Mouse (Mus musculus): ENCODE measurements around the gene Rarb.
"Not testable (repeated sequence)": the region's sequence is repeated elsewhere in the genome, so short reads cannot be mapped to it uniquely, and the experiment has no call there.

The Rarb gene

DNA sequence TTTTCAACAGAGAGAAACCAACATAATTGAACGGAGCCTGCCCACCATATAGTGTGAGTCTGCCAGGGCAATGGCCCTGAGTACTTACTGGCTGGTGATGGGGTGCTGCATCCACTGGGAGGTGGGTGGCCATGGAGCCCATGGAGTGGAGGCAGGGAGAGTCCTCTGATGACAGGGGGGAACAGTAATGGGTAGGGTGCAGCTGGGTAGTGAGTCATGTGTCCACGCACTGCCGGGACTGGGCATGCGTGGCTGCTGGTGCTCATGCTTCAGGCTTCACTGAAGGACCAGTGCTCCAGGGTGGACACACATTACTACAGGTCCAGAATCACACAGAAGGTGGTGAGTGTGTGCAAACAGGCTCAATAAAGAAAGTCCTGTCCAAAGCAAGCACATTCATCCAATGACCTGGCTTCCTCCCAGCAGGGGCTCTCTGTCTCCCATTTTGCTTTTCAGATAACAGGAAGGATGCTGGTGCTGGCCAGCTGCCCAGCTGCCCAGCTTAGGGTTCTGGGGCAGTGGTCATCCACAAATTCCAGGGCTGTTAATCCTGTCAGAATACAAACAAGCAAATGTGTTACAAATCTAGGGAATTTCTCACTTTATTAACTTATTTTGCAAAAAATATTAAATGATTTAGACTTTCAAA is at the start of gene Rarb:
Gene Rarb, minus strand, starts transcription at position 555 of the 649 bp plus-strand sequence.
- DNase-seq (ENCODE audit: low spot score in 2 of 2), result no peak

DNA sequence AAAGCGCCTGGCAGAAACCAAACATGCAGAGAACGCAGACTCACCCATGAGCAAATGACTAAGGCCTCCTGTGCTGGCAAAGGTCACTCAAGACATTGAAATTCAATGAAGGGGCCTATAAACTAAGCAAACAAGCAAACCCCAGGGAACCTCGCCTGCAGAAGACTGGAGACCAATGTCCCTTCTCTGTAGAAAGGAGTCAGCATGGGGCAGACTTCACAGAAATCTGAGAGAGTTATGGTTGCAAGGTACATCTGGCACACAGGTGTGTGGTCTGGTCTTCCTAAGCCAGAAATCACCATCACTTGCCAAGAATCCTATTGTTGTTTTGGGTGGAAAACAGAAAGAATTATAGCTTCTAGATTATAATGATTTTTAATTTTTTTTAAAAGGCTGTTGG is 23.1 kb upstream of the Rarb start:
- DNase-seq (ENCODE audit: low spot score in 2 of 2), result no peak

DNA sequence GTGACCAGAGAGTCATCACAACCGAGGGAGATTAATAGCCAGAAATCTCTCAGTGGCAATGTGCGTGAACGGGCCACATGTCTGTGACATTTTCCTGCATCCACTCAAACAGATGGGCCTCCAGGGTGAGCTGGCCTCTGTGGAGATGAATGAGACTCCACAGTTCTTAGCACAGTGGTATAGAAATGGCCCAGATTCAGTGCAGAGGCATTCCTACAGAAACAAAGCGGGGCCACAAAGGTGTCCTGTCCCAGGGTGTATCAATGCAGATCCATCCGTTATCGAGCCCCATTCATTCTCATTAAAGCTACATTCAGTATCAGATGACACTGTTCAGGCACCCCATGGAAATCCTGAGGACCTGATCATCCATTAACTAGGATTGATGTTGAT is 22.6 kb upstream of the Rarb start:
- no peak for DNase-seq (ENCODE audit: low spot score in 2 of 2)

DNA sequence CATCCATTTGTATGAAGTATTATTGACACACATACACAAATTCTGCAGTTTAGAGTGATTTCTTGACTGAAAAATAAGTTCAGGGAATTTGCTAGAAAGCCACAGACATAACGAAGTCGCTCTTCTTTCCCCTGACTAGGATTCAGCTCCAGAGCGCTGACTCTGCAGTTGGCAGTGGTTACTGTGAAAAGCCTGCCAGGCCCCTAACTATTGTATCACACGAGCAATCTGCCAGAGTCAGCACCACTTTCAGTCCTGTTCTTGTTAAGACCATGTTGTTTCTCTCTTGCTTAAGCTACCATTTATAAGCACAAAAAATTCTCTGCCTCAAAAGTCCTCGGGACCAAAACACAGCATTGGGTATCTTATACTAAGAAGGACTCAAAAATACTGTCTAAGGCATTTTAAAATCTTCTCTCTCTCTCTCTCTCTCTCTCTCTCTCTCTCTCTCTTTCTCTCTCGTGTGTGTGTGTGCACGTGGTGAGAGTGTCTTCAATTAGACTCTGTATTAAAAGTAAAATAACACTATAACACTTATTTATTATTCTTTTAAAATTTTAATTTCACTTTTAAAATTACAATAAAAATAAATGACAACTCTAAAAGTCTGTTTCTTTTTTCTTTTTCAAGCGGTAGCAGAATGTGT is 22.1 kb upstream of the Rarb start:
- peak; percentile 77 for DNase-seq (ENCODE audit: low spot score in 2 of 2)

DNA sequence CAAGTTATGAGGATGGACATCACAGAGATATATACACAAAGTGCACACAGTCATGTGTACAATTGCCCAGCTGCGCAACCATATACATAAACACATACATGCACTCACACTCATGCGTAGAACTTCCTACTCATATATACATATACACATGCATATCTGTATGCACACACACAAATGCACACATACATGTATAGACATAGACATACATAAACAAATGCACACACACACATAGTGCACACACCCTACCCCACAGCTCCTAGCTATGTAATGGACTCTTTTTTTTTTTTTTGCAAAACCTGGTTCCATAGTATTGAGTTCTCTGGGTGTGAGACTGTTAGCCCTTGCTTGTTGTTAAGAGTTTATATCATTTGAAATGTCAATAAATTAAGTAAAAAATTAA is 21.2 kb upstream of the Rarb start:
- no peak for DNase-seq (ENCODE audit: low spot score in 2 of 2)

DNA sequence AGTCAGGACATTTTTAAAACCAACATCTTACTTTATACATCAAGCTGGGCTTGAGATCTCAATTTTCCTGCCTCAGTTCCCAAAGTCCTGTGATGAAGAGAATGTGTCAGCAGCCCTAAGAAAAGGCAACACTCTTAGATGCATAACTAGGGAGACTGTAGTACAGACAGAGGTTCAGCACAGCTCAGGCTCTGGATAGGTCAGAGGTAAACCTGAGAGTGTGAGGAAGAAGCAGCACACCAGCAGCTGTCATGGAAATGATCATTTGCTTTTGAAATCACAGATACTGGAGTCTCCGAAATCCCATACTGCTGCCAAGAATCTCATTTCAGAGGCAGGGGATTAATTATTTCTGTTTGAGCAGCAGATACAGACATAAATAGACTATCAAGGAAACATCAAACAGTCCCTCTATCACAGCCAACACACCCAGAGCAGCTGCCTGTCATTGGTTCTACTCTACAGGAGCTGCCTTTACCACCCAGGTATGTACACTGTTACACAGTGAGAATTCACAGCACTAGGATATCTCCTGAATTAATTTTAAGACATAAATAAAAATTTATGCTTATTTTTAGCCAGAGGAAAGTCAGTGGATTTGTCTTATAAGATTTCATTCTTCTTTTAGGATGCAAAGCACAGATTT is 3.7 kb downstream of the Rarb start:
- no peak for DNase-seq (ENCODE audit: low spot score in 2 of 2)

DNA sequence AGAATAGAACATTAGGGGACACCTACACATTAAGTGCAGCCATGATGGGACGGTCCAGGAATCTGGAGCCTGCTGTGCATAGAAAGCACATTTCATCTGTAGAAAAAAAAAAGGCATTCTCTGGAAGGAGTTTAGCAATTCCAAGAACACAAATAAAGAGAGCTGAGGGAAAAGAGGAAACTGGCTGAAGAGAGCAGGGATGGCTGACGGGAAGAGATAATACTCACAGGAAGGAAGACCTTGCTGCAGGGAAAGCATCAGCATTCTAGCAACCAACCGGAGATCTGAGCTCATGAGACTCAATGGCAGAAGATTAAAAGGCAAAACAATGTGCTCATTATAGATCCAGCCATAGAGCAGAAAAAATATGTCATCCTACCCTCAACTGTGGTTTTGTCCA is 12.8 kb downstream of the Rarb start:
- no peak for DNase-seq (ENCODE audit: low spot score in 2 of 2)

DNA sequence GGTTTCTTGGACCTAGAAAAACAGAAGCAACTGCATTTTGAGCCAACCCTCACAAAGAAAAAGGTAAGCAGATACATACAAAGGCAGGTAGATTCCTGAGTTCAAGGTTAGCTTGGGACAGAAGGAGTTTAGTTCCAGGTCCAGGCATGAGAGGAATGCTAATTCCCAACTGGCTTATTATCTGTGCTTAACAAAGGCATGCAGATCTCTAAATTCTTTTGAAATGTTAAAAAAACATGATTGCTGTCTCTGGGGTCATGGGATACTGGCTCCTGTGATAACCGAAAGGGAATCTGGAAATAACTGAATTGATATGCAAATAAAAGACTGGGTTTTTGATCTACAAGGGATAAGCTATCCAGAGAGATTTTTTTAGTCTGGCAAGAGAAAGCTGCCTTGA is 28.8 kb downstream of the Rarb start:
- DNase-seq (ENCODE audit: low spot score in 2 of 2), result no peak

DNA sequence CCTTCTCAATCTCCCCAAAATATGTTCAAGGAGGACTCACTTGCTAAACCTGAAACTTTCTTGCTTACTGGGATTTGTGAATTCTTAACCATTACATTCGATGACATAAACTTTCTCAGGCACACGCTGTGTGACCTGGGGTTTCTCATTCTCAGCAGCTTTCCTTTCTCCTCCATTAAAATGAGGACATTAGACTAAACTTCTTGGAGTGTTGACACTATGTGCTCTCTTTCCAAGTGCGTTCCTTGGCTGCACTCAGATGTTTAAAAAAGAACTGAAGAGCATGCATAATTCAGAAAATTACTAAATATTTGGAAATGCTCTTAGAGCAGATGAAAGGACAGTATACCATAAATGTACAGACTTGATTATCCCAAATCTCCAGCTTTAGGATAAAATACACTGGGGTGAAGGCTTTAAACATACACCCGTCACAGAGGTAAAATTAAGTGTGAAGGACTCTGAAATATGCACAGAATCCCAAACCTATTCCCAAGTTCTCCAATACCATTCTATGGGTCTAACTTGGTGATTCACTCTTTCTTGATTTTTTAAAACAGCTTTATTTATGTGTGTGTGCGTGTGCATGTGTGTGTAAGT is 36.9 kb downstream of the Rarb start:
- DNase-seq (ENCODE audit: low spot score in 2 of 2), result no peak

DNA sequence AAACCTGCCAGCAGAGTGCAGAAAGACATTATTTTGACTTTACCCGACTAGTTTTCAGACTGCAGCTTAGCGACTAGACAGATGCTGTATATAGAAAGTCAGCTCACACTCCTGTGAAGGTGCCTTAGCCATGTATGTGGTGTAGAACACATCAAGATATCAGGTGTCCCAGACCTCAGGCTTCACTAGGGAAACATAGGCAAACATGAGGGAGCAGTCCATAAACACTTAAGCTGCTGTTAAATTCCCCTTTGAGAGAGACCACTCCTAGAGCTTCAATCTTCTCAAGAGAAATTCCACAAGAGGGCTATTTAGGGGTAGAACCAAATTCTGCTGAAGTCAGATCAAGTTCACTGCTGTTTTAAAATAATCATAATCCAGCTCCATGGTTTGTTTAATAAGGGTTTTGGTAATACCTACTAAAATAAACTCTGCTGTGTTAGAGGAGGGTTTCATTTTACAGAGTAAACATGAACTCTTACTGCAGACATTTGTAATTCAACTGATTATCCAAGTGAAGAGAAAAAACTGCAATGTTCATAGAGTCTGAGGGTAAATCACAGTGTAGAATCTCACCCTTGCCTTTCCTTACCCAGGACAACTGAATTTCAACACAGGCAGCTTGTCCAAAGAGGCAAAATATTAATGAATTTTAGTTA is 42.1 kb downstream of the Rarb start:
- no peak for DNase-seq (ENCODE audit: low spot score in 2 of 2)

DNA sequence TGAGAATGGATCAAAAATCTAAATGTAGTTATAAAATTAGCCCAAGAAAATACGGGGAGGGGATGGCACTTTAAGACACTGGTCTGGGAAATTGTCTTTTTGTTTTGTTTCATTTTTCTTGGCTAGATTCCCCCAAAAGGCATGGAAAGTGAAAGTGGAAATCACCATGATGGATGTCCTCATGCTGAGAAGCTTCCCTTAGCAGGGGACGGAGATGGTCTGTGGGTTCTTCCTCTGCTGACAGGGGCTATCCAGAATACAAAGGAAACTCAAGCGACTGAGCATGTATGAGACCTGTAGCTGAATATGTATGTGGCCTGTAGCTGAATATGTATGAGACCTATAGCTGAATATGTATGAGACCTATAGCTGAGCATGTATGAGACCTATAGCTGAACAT is 46.0 kb downstream of the Rarb start:
- DNase-seq (ENCODE audit: low spot score in 2 of 2), result no peak

DNA sequence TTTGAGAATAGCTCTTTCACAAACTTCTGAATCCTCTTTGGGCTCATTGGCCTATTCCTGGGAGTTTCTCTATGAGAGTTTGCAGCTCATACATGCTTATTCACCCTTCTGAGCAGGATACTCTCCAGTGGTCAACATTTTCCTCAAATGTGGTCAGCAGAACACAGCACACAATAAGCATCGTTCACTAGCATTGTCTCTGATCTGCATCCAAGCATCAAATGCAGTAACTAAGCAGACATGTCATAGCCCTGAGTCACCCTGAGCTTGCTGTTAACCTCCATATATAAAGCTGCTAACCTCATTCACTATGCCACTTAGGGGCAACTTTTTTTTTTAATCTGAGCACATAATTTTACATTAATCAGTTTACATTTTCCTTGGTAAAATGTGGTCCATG is 53.1 kb downstream of the Rarb start:
- DNase-seq (ENCODE audit: low spot score in 2 of 2), result no peak

DNA sequence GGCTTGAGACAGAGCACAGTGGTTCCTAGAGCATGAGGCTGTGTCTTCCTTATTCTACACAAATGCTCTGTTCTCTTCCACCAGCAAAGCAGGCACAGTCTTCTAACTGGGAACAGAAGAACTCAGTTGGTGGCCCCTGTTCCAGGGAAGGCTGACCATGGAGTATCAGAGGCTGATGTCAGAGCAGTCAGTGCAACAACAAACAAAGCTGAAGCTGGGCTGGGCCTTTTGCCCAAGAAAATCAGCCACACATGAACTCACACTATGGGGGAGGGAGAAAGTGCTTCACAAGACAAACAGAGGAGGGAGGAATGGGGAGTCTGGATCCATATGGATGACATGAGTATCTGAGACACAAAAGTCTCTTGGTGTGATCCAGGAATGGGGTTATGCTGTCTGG is 56.2 kb downstream of the Rarb start:
- no peak for DNase-seq (ENCODE audit: low spot score in 2 of 2)

DNA sequence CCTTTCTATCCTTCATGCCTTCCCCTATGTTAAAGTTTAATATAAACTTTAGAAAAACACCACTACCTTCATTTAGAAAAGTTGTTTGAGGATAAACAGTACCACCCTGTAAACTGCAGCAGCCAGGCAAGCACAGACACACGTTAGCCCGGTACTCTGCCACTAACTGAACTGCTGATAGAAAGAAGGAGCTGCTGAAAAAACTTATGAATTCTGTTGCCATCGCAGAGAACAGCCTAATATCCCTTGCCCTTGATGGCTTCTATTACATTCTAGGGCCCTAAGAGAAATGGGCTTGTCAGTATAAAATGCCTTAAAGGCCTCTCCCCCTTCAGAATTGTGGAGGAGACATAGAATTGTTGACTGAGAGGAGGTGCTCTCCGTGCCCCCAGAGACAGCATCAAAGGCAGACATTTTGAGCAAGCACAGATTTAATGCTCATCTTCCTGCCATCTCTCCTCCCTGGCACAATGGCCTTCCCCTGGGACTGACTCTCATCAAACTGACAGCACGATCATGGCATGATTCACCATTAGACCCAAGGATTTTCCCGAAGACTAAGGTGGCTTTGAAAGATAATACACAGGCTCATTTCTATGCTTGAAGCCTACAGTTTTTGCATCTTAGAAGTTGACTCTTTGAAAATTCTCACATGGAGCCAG is 60.1 kb downstream of the Rarb start:
- no peak for DNase-seq (ENCODE audit: low spot score in 2 of 2)

DNA sequence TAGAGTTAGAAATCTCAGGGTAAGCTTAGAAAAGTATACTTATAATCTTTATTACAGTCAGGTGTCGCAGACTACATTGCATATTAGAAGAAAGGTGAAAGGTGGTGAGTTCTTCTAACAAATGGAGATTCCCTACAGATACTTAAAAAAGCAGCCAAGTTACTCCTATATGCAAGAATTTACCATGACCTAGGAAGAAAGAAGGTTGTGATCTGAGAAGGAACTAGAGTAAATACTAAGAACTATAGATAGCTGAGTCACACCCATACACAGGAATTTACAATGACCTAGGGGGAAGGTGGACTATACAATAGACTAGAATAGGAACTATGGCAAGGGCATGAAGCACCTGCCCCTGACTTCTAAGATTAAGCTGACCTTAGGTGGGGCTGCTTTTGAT is 63.4 kb downstream of the Rarb start:
- DNase-seq (ENCODE audit: low spot score in 2 of 2), result not testable (repeated sequence)

DNA sequence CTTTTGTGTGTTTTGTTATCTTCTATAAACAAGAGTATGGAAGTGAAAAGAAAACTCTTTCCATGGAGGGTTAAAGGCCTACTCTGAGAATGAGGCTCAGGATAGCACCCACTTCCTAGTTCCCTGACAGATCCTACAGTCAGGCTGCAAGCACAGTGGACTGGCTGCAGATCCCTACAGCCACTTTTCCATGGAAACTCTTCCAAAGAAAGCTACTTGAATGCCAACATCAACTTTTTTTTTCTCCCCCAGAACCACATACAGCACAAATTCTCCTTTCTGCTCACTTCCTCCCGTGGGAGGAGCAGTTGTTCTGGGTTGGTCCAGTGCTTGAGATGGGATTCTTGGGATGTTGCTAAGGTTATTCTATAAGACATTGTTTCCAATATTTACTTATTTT is 66.3 kb downstream of the Rarb start:
- DNase-seq (ENCODE audit: low spot score in 2 of 2), result no peak

DNA sequence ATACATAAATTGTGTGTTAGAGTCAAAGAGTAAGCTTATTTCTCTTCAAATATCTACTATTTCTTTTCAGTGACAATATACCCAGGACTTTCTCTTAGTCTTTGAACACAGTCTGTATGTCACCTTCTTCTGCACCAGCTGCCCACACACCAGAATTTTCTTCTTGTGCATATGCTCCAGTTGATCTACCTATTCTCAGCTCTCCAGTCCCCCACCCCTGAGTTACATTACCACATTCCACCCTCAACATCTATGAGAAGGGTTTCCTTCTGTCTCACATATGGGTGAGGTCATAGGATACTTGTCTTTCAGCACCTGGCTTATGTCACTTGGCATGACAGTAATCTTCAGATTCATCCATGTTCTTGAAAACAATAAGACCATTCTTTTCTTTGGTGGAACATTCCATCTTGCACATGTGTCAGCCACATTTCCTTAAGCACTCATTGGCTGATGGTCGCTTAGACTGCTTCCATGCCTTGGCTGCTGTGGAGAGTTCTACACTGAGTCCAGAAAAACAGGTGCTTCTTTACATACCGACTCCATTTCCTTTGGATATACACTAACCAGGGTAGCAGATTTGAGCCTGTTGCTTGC is 71.9 kb downstream of the Rarb start:
- no peak for DNase-seq (ENCODE audit: low spot score in 2 of 2)

DNA sequence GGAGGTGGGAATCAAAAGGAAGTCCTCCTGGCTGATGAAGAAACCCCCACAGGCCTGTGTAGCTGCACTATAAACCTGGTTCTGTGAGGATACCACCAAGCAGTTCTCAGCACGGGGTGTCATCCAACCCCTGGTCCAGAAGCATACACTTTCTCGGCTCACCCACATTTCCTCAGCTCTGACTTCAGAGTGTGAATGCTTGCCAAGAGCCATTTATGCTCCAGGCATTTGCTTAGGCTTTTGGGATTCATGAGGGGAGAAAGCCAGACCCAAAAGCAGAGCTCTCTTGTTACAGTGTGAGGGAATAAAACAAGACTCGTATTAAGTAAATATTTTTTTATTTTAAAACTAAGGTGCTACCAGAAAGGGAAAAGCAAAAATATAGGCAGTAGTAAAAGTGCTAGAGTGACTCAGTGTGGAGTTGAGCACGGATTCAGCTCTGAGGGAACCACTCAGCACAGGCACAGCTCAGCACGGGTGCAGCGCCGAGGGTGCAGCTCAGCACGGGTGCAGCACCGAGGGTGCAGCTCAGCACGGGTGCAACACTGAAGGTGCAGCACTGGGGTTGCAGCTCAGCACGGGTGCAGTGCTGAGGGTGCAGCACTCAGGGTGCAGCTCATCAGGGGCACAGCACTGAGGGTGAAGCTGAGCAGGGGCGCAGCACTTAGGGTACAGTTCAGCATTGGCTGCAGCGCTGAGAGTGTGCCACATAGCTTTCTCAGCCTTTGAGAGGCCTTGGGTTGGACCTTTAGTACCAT is 77.8 kb downstream of the Rarb start:
- no peak for DNase-seq (ENCODE audit: low spot score in 2 of 2)

DNA sequence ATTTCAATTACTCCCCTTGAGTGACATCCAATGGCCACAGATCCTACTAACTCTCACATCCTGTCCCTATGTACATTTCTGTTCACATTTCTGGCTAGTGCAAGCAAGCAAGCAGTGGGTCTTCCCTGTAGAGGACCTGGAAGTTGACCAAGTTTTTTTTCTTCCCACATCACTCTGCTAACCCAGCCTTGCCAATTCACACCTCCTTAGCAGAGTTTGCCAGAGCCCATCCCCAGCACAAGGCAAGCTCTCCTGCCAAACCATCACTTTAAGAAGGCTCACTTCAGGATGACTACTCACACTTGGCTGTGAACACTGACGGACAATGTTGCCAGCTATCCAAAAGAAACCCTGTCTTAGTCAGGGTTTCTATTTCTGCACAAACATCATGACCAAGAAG is 80.4 kb downstream of the Rarb start:
- DNase-seq (ENCODE audit: low spot score in 2 of 2), result peak in 1 of 2 experiments; percentile 48

DNA sequence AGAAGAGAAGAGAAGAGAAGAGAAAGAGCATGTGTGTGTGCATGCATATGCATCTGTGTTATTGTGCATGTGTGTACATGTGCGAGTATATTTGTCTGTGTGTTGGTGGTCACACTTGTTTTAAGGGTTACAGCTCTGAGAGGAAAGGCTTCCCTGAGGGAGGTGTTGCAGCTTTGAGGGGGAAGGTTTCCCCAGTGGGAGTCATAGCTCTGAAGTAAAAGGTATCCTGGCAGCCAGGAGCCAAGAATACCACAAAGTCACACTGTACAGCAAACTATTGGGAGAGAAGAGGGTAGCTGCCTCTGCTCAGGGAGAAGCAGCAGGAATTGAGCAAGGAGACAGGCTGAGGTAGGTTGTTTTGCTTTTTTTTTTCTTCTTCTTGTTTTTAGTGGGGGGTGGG is 81.2 kb downstream of the Rarb start:
- DNase-seq (ENCODE audit: low spot score in 2 of 2), result no peak
